In genomic region chr4:120612304-120613080, GRCm38 (mm10) we compare ENCODE assay signal across 8 mouse cellular contexts. TPM values are rescaled to one million over a fixed set of nuclear protein-coding genes. Genes with fewer than 3 reads are reported as not detected.
A peak's percentile ranks its signal among the peaks of the same experiment; 100 is the strongest.
DNase-seq lines count a peak whose midpoint lies in the region; ATAC-seq lines count a peak whose summit lies in the region.

No protein-coding gene starts in this region.

- 23% methylated on average over 9 of the region's 9 CpGs for WGBS in midbrain, embryonic 10.5 days
- WGBS in midbrain, embryonic 15.5 days = 22% methylated on average over 9 of the region's 9 CpGs

- H3K27me3 ChIP-seq in midbrain, embryonic 10.5 days (ENCODE audit: low read depth, poor library complexity, severe bottlenecking) = no peaks in the 10 kb centered on the region
- no peaks in the 10 kb centered on the region for H3K27me3 ChIP-seq in midbrain, embryonic 15.5 days (replicated peaks)

- ATAC-seq in midbrain, embryonic 15.5 days (replicated peaks) = no peak

- H3K9ac ChIP-seq in midbrain, embryonic 15.5 days = no peak overlapping the region

- H3K4me2 ChIP-seq in midbrain, embryonic 15.5 days = no peak overlapping the region

- no peaks in the 10 kb centered on the region; the same call in 1 of the 2 replicates for H3K9me3 ChIP-seq in midbrain, embryonic 10.5 days (replicated peaks)
- no peaks in the 10 kb centered on the region for H3K9me3 ChIP-seq in midbrain, embryonic 15.5 days

- intact Hi-C loops in heart, postnatal 36 days (cut with DNase I) = no loop called here

- H3K27ac ChIP-seq in midbrain, embryonic 10.5 days (replicated peaks) = peak overlapping the region; percentile 42; the same call in 1 of the 2 replicates
- H3K27ac ChIP-seq in midbrain, embryonic 15.5 days = no peak overlapping the region

- peak; percentile 57 for DNase-seq in midbrain, embryonic 10.5 days (ENCODE audit: low spot score)
- DNase-seq in cerebellum, postnatal 25 days = peak; percentile 68 to 69
- peak; percentile 20 to 28 for DNase-seq in heart, postnatal 36 days
- DNase-seq in retina, postnatal 1 day = peak; percentile 51
- no peak for DNase-seq in left cerebral cortex, adult 8-10 months (ENCODE audit: low spot score in 2 of 2)
- DNase-seq in c-Kit-positive CD71-positive TER-119-positive erythroid progenitor cells, embryonic 14.5 days (ENCODE audit: low spot score) = no peak
- DNase-seq in layer of hippocampus, postnatal 10 days (ENCODE audit: low spot score in 2 of 2) = no peak

- no peaks in the 10 kb centered on the region for H3K36me3 ChIP-seq in midbrain, embryonic 10.5 days
- no peaks in the 10 kb centered on the region for H3K36me3 ChIP-seq in midbrain, embryonic 15.5 days (replicated peaks)

- peaks cover 55% of the 10 kb centered on the region for H3K4me1 ChIP-seq in midbrain, embryonic 10.5 days
- peaks cover 20% of the 10 kb centered on the region for H3K4me1 ChIP-seq in midbrain, embryonic 15.5 days

- no peak overlapping the region for H3K4me3 ChIP-seq in midbrain, embryonic 10.5 days
- H3K4me3 ChIP-seq in midbrain, embryonic 15.5 days = no peak overlapping the region

RNA-seq across cellular contexts. Expression of gene Gm8439, which starts 23.9 kb away (rescaled TPM):
- not detected in 2 replicates for polyA plus RNA-seq in midbrain, embryonic 10.5 days (2016; fragmentation: Nextera tagmentation; extraction: Ambion mirVana)
- not detected in 2 replicates for polyA plus RNA-seq in midbrain, embryonic 15.5 days (2015; fragmentation: Nextera tagmentation; extraction: Ambion mirVana)
- total RNA-seq in heart, postnatal 36 days (2021) = not detected
- not detected for total RNA-seq in left cerebral cortex, adult 8-10 months (2022)
- total RNA-seq in layer of hippocampus, postnatal 10 days (2021) = not detected

RNA-seq across cellular contexts. Expression of gene Ctps, which starts 42.4 kb away (rescaled TPM):
- 131 and 142 TPM in 2 replicates for polyA plus RNA-seq in midbrain, embryonic 10.5 days (2016; fragmentation: Nextera tagmentation; extraction: Ambion mirVana)
- 70.9 and 78.4 TPM in 2 replicates for polyA plus RNA-seq in midbrain, embryonic 15.5 days (2015; fragmentation: Nextera tagmentation; extraction: Ambion mirVana)
- 10 to 100 TPM; 30.9 to 35.9 TPM for total RNA-seq in heart, postnatal 36 days (2021)
- 10 to 100 TPM; 36.9 to 37.8 (median 37.8) TPM for total RNA-seq in left cerebral cortex, adult 8-10 months (2022)
- total RNA-seq in layer of hippocampus, postnatal 10 days (2021) = 10 to 100 TPM; 55.6 to 58.3 TPM

RNA-seq across cellular contexts. Expression of gene Cited4, which starts 53.9 kb away (rescaled TPM):
- 8.5 and 12.7 TPM in 2 replicates for polyA plus RNA-seq in midbrain, embryonic 10.5 days (2016; fragmentation: Nextera tagmentation; extraction: Ambion mirVana)
- polyA plus RNA-seq in midbrain, embryonic 15.5 days (2015; fragmentation: Nextera tagmentation; extraction: Ambion mirVana) = 0.53 and 0.82 TPM in 2 replicates
- 10 to 100 TPM; 26.9 to 36.2 TPM for total RNA-seq in heart, postnatal 36 days (2021)
- total RNA-seq in left cerebral cortex, adult 8-10 months (2022) = 10 to 100 TPM; 14.1 to 18.0 (median 17.1) TPM
- total RNA-seq in layer of hippocampus, postnatal 10 days (2021) = 1 to 10 TPM; 3.5 to 4.5 TPM

Comparison
In these comparisons a context has a peak if more than half of its experiments do, and no peak if none do; other contexts are left out.
1. DNase-seq: peak in midbrain, embryonic 10.5 days (single experiment), cerebellum, postnatal 25 days (2 of 2), heart, postnatal 36 days (2 of 2) and retina, postnatal 1 day (single experiment); none in left cerebral cortex, adult 8-10 months (0 of 2), c-Kit-positive CD71-positive TER-119-positive erythroid progenitor cells, embryonic 14.5 days (single experiment) and layer of hippocampus, postnatal 10 days (0 of 2).